Mouse (Mus musculus) lung, embryonic 14.5 days (tissue): ENCODE data around the gene Evl. TPM values are rescaled to one million over a fixed set of nuclear protein-coding genes. Genes with fewer than 3 reads are reported as not detected.
"Not testable (repeated sequence)": the region's sequence is repeated elsewhere in the genome, so short reads cannot be mapped to it uniquely, and the experiment has no call there.

ENCODE experiments used
- ATAC-seq: fragments of 200-750 bp; cut with Nextera tagmentation; 2 replicates; pipeline ENCODE4 v1.8.0; 2017; ENCODE audit warnings: mild to moderate bottlenecking, moderate TSS enrichment, moderate library complexity; ENCODE audit not compliant: insufficient read depth
- DNase-seq: peaks from one replicate; pipeline ENCODE4 v3.0.0-alpha.2; 2015
- H3K27ac ChIP-seq: fragments of 300-500 bp; sonication (generic); 2 replicates; pipeline ENCODE4 v1.5.1; 2014; ENCODE audit warnings: low read depth, mild to moderate bottlenecking, moderate library complexity
- H3K27me3 ChIP-seq: fragments of 300-500 bp; sonication (generic); 2 replicates; pipeline ENCODE4 v1.6.1; 2014; ENCODE audit warnings: low read length, control low read depth; ENCODE audit not compliant: insufficient read depth
- H3K36me3 ChIP-seq: fragments of 300-500 bp; sonication (generic); 2 replicates; pipeline ENCODE4 v1.6.1; 2014; ENCODE audit warnings: control low read depth; ENCODE audit not compliant: insufficient read depth
- H3K4me1 ChIP-seq: fragments of 300-500 bp; sonication (generic); 2 replicates; pipeline ENCODE4 v1.6.1; 2014; ENCODE audit warnings: antibody characterized with exemption, control low read depth; ENCODE audit not compliant: insufficient read depth
- H3K4me2 ChIP-seq: fragments of 300-500 bp; sonication (generic); 2 replicates; pipeline ENCODE4 v1.6.1; 2014; ENCODE audit warnings: mild to moderate bottlenecking
- H3K4me3 ChIP-seq: fragments of 300-500 bp; sonication (generic); 2 replicates; pipeline ENCODE4 v1.5.1; 2014; ENCODE audit warnings: low read depth, low read length
- H3K9ac ChIP-seq: fragments of 300-500 bp; sonication (generic); 2 replicates; pipeline ENCODE4 v1.6.1; 2014
- H3K9me3 ChIP-seq: fragments of 300-500 bp; sonication (generic); 2 replicates; pipeline ENCODE4 v1.6.1; 2016; ENCODE audit warnings: low read depth, low read length, control low read depth
- CTCF ChIP-seq: IDR thresholded peaks from 2 replicates; pipeline ENCODE4 v1.5.1; 2016; ENCODE audit warnings: antibody characterized with exemption, low read depth
- WGBS: fragments of 180-500 bp; shearing (Covaris S2); extraction: QIAGEN DNeasy Blood & Tissue Kit; methylation state at CpG from one replicate; pipeline ENCODE4 v1.1.7; 2014; 5-methylcytosine and 5-hydroxymethylcytosine counted together
- polyA plus RNA-seq: library from polyadenylated mRNA; unstranded; fragments of >200 nt; fragmentation: Nextera tagmentation; extraction: Ambion mirVana; gene quantifications from 2 replicates; pipeline ENCODE4 v1.2.1, GENCODE M21; 2014

Gene Evl
- polyA plus RNA-seq, 1 experiment from 2014 or later = 88.7 TPM

- peaks cover 24% of the 10 kb centered on the region for H3K27me3 ChIP-seq
- no peak for TF ChIP-seq CTCF
- no peaks in the 10 kb centered on the region for H3K36me3 ChIP-seq
- H3K4me2 ChIP-seq = no peak overlapping the region
- DNase-seq (no peak), ATAC-seq (no peak)
- no peak overlapping the region for H3K27ac ChIP-seq
- no peaks in the 10 kb centered on the region for H3K9me3 ChIP-seq
- no peak overlapping the region for H3K9ac ChIP-seq
- WGBS = 78% methylated on average over 6 of the region's 6 CpGs
- H3K4me3 ChIP-seq = no peak overlapping the region
- no peaks in the 10 kb centered on the region for H3K4me1 ChIP-seq
Observed at GRCm38 (mm10) chr12:108705486-108705885, 151.0 kb downstream of the Evl start.

- Histone ChIP-seq H3K4me2 (no peak overlapping the region), H3K4me3 (no peak overlapping the region), H3K9ac (no peak overlapping the region), H3K36me3 (no peaks in the 10 kb centered on the region), H3K9me3 (no peaks in the 10 kb centered on the region), H3K4me1 (no peaks in the 10 kb centered on the region), H3K27me3 (peaks cover 18% of the 10 kb centered on the region), H3K27ac (no peak overlapping the region)
- ATAC-seq (no peak), DNase-seq (peak; percentile 60)
- TF ChIP-seq CTCF = peak; percentile 52
- 44% methylated on average over 7 of the region's 7 CpGs for WGBS
Observed at GRCm38 (mm10) chr12:108706129-108706528, 151.6 kb downstream of the Evl start.

GRCm38 (mm10) chr12:108709386-108709785, 154.9 kb downstream of the Evl start:
- no peak for DNase-seq
- Histone ChIP-seq H3K4me1 (no peaks in the 10 kb centered on the region), H3K4me3 (no peak overlapping the region), H3K9ac (no peak overlapping the region), H3K36me3 (no peaks in the 10 kb centered on the region), H3K27me3 (no peaks in the 10 kb centered on the region), H3K4me2 (no peak overlapping the region), H3K9me3 (no peaks in the 10 kb centered on the region), H3K27ac (no peak overlapping the region)
- 81% methylated on average over 6 of the region's 6 CpGs for WGBS
- TF ChIP-seq CTCF = no peak
- no peak for ATAC-seq

DNA sequence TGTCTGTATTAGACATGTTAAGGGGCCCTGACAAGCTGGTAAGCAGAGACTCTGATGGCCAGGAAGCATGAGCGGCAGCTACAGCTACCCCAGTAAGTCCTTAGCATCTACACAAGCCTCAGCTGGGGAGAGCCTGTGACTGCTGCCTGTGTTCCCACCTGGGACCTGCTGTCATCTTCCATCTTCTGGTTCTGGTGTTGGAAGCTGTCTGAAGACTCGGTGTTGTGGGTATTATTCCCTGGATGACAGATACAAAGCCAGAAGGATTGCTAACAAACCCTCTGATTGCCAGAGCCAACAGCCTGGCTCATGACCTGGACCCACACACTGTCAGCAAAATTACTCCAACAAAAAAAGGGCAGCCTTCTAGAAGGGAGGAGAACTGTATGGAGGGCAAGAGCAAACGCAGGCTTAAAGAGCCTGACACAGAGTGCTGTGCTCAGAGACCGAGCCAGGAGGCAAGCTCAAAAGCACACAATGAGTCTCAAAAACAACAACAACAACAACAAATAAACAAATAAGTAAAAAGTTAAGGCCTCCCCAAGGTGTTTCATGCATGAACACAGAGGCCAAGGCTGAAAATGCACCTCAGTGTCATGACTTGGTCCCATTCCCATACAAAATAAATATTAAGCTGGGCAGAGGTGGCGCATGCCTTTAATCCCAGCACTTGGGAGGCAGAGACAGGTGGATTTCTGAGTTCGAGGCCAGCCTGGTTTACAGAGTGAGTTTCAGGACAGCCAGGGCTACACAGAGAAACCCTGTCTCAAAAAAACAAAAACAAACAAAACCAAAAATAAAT, 155.6 kb downstream of the Evl start:
- 68% methylated on average over 6 of the region's 6 CpGs for WGBS
- TF ChIP-seq CTCF = no peak
- Histone ChIP-seq H3K4me1 (no peaks in the 10 kb centered on the region), H3K9me3 (no peaks in the 10 kb centered on the region), H3K4me3 (no peak overlapping the region), H3K9ac (no peak overlapping the region), H3K4me2 (no peak overlapping the region), H3K27ac (peak overlapping the region; percentile 13; the same call in 1 of the 2 replicates), H3K36me3 (no peaks in the 10 kb centered on the region), H3K27me3 (no peaks in the 10 kb centered on the region)
- no peak for DNase-seq
- ATAC-seq = no peak

GRCm38 (mm10) chr12:108710861-108711615, 156.5 kb downstream of the Evl start:
- Histone ChIP-seq H3K36me3 (no peaks in the 10 kb centered on the region), H3K4me1 (no peaks in the 10 kb centered on the region), H3K9ac (no peak overlapping the region), H3K27ac (peak overlapping the region; percentile 13), H3K9me3 (no peaks in the 10 kb centered on the region), H3K4me3 (no peak overlapping the region), H3K4me2 (no peak overlapping the region), H3K27me3 (no peaks in the 10 kb centered on the region)
- TF ChIP-seq CTCF = no peak
- ATAC-seq (peak; percentile 73), DNase-seq (peak; percentile 80)
- 53% methylated on average over 9 of the region's 9 CpGs for WGBS

DNA sequence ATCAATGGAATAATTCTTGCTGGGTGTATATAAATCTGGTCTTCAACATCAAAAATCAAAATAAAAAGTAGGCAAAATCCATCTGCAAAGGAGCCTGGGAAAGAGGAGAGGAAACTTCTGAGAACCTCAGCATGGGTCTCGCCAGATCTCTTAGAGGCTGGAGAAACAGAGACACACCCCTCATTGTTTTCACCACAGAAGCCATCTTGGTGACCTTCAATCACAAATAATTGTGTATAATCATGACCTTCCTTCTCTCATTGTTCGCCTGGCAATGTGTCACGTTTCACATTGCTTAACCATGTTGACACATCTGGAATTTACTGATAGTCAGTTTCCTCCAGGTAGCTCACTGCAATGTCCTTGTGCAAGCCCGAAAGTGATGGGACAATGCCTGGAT, 158.0 kb downstream of the Evl start:
- H3K36me3 ChIP-seq = no peaks in the 10 kb centered on the region
- H3K27ac ChIP-seq = no peak overlapping the region
- no peak overlapping the region for H3K9ac ChIP-seq
- TF ChIP-seq CTCF = no peak
- no peaks in the 10 kb centered on the region for H3K9me3 ChIP-seq
- no peak overlapping the region for H3K4me2 ChIP-seq
- DNase-seq (no peak), ATAC-seq (no peak)
- no peaks in the 10 kb centered on the region for H3K27me3 ChIP-seq
- no peaks in the 10 kb centered on the region for H3K4me1 ChIP-seq
- H3K4me3 ChIP-seq = no peak overlapping the region
- WGBS = 73% methylated on average over 4 of the region's 4 CpGs

GRCm38 (mm10) chr12:108713972-108714371, 159.5 kb downstream of the Evl start:
- not testable (repeated sequence) for H3K27me3 ChIP-seq, ATAC-seq, H3K36me3 ChIP-seq

More at GRCm38 (mm10) chr12:108713972-108714371, 159.5 kb downstream of the Evl start:
- not testable (repeated sequence) for DNase-seq, H3K9me3 ChIP-seq, H3K4me2 ChIP-seq, H3K4me3 ChIP-seq, H3K27ac ChIP-seq, H3K9ac ChIP-seq, H3K4me1 ChIP-seq
- WGBS = 95% methylated on average over 14 of the region's 14 CpGs
